Mouse (Mus musculus) liver, adult 2 months (tissue): ENCODE results near the gene Zbtb24. TPM values are rescaled to one million over a fixed set of nuclear protein-coding genes. Genes with fewer than 3 reads are reported as not detected.
A peak's percentile ranks its signal among the peaks of the same experiment; 100 is the strongest.

Experiments
- DNase-seq: peaks from one replicate; pipeline ENCODE4 v3.0.0-alpha.2; 2011; ENCODE audit warnings: low read depth, low spot score; ENCODE audit errors: extremely low read depth
- H3K27ac ChIP-seq: fragments of 200-500 bp; replicated peaks from 2 replicates; pipeline ENCODE4 v1.5.1; 2012; ENCODE audit warnings: low read depth, mild to moderate bottlenecking, control low read depth, inconsistent platforms, low read length; ENCODE audit not compliant: insufficient read depth
- H3K27me3 ChIP-seq: fragments of 200-500 bp; 2 replicates; pipeline ENCODE4 v1.6.1; 2012; ENCODE audit warnings: mild to moderate bottlenecking, moderate library complexity, low read length, inconsistent platforms; ENCODE audit not compliant: control insufficient read depth, insufficient read depth
- H3K36me3 ChIP-seq: fragments of 200-500 bp; 2 replicates; pipeline ENCODE4 v1.6.1; 2012; ENCODE audit warnings: low read length, inconsistent platforms; ENCODE audit not compliant: control insufficient read depth, insufficient read depth
- H3K4me1 ChIP-seq: fragments of 200-500 bp; 2 replicates; pipeline ENCODE4 v1.6.1; 2011; ENCODE audit warnings: low read length; ENCODE audit not compliant: control insufficient read depth, insufficient read depth
- H3K4me3 ChIP-seq: fragments of 200-500 bp; 2 replicates; pipeline ENCODE4 v1.5.1; 2011; ENCODE audit warnings: low read depth, mild to moderate bottlenecking, control low read depth, low read length, moderate library complexity; ENCODE audit not compliant: insufficient read depth
- H3K79me2 ChIP-seq: fragments of 200-500 bp; 2 replicates; pipeline ENCODE4 v1.6.1; 2012; ENCODE audit warnings: inconsistent platforms, mild to moderate bottlenecking, low read length, moderate library complexity; ENCODE audit not compliant: control insufficient read depth, insufficient read depth
- H3K9ac ChIP-seq: fragments of 200-500 bp; 2 replicates; pipeline ENCODE4 v1.6.1; 2012; ENCODE audit warnings: low read depth, mild to moderate bottlenecking, control low read depth, inconsistent platforms, low read length
- CTCF ChIP-seq: fragments of 200-500 bp; IDR thresholded peaks from 2 replicates; pipeline ENCODE4 v1.5.1; 2011; ENCODE audit warnings: low read depth, low read length, control low read depth
- POLR2A ChIP-seq: fragments of 200-500 bp; IDR thresholded peaks from 2 replicates; pipeline ENCODE4 v1.6.1; 2011; ENCODE audit warnings: low read length, control low read depth; ENCODE audit not compliant: insufficient read depth; ENCODE audit errors: extremely low read depth
- WGBS: fragments of 180-500 bp; shearing (Covaris S2); methylation state at CpG from one replicate; pipeline ENCODE4 v1.1.7; 2018; 5-methylcytosine and 5-hydroxymethylcytosine counted together
- polyA plus RNA-seq: library from polyadenylated mRNA; depleted of rRNA; stranded (reverse); fragments of >200 nt; gene quantifications from 2 replicates; pipeline ENCODE4 v1.2.3, GENCODE M21; 2012
- total RNA-seq: library from RNA; depleted of rRNA; stranded (reverse); fragments of >200 nt; gene quantifications from 2 replicates; pipeline ENCODE4 v1.2.3, GENCODE M21; 2014

Zbtb24 gene
- total and polyA plus RNA-seq, 2 experiments, result 10.5 to 10.6 TPM

- peak overlapping the region; percentile 88 for H3K27ac ChIP-seq
- peaks cover 3% of the 10 kb centered on the region; the same call in 1 of the 2 replicates for H3K79me2 ChIP-seq
- peak overlapping the region; percentile 33; the same call in 1 of the 2 replicates for H3K9ac ChIP-seq
- 8% methylated on average over 8 of the region's 8 CpGs for WGBS
- H3K4me3 ChIP-seq, result peak overlapping the region; percentile 87
- TF ChIP-seq CTCF, result peak; percentile 44
- TF ChIP-seq POLR2A, result no peak
- H3K4me1 ChIP-seq, result peaks cover 14% of the 10 kb centered on the region
- H3K27me3 ChIP-seq, result no peaks in the 10 kb centered on the region
- peak; percentile 78 for DNase-seq
- peaks cover 7% of the 10 kb centered on the region for H3K36me3 ChIP-seq
Observed at GRCm38 (mm10) chr10:41489294-41489693, 39.1 kb downstream of the Zbtb24 start.

DNA sequence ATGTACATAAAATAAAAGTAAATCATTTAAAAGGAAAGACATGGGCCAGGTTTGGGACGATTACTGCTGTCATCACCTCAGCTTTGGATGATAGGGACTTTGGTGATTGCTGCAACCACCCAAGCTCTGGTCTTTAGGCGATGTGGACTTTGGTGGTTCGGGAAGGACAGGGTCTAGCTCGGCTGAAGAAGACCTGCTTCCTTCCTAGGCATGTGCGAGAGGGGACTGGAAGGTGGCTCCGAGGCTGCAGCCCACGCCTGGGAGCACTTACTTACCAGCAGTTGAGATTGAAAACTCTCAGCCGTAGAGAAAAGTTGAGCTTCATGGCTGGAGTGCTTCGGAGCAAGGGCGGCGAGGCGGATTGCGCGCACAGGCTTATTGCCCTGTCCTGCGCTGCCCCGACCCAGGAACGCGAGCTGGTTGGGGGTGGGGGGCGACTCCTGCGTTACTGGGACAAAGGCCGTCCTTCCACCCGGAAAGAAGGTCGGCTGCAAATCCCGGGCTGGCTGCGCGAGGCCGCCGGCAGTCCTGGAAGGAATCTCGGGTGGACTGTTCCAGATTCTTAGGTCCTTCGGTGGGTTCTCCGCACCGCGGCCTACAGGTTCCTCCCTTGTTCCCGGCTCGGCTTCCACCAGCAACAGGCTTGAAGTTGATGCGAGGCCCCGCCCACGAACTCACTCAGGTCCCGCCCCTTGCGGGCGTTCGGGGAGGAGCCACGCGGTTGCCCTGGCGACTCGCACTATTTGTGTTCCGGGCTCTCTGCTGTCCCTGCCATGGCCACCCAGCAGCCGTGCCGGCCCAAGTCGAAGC lies 39.7 kb downstream of the Zbtb24 start, which contains the start of the genes Smpd2 and Ppil6:
Gene Smpd2, minus strand, starts transcription at position 662 of the 810 bp plus-strand sequence.
Gene Ppil6, plus strand, starts transcription at position 732 of the 810 bp plus-strand sequence.
- Histone ChIP-seq H3K9ac (peak within 1 kb of the TSS; percentile 83), H3K27ac (peak within 1 kb of the TSS; percentile 88), H3K4me1 (peaks cover 14% of the 10 kb centered on the region), H3K27me3 (no peaks in the 10 kb centered on the region), H3K36me3 (peaks cover 7% of the 10 kb centered on the region), H3K79me2 (peaks cover 3% of the 10 kb centered on the region; the same call in 1 of the 2 replicates), H3K4me3 (peak within 1 kb of the TSS; percentile 87)
- peak; percentile 79 for DNase-seq
- WGBS, result under 1% methylated on average over 50 of the region's 50 CpGs
- TF ChIP-seq CTCF, result no peak
- peak; percentile 81 for TF ChIP-seq POLR2A

DNA sequence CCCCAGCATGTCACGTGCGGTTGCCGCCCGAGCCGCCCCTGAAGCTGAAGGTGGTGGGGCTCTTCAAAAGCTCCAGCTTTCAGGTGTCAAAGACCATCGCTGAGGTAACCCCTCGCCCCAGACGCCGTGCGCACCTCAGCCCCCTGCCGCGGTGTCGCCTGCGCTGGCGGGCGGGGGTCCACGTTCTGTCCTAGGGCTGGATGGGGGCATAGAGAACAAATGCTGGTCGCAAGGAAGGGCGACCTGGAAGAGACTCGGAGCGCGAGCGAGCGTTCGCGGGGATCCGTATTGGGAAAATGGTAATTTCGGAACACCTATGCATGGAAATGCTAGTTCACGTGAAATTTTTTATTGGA lies 40.3 kb downstream of the Zbtb24 start:
- peaks cover 3% of the 10 kb centered on the region; the same call in 1 of the 2 replicates for H3K79me2 ChIP-seq
- peak overlapping the region; percentile 75 for H3K9ac ChIP-seq
- H3K4me1 ChIP-seq, result peaks cover 14% of the 10 kb centered on the region
- WGBS, result under 1% methylated on average over 29 of the region's 29 CpGs
- H3K4me3 ChIP-seq, result peak overlapping the region; percentile 87
- H3K27me3 ChIP-seq, result no peaks in the 10 kb centered on the region
- TF ChIP-seq POLR2A, result no peak
- DNase-seq, result no peak
- peaks cover 7% of the 10 kb centered on the region for H3K36me3 ChIP-seq
- no peak overlapping the region for H3K27ac ChIP-seq

DNA sequence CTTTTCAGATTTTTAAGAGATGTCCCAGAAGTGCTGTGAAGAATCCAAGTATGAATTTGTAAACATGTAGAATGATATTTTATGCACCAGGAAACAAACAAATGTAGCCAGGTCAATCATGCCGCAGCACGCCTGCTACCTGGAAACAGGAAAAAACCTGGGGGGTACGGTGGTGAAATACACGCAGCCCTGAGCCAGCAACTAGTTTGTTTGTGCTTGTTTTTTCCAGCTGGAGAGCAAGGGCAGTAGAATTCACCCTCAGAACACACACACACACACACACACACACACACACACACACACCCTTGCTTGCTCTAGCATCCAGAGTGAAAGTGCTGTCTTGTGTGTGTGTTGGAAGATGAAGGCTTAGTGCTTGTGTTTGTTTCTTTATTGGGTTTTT lies 40.9 kb downstream of the Zbtb24 start:
- Histone ChIP-seq H3K27me3 (no peaks in the 10 kb centered on the region), H3K4me1 (peaks cover 14% of the 10 kb centered on the region), H3K36me3 (peaks cover 7% of the 10 kb centered on the region), H3K9ac (no peak overlapping the region), H3K4me3 (no peak overlapping the region), H3K27ac (no peak overlapping the region), H3K79me2 (peaks cover 3% of the 10 kb centered on the region; the same call in 1 of the 2 replicates)
- DNase-seq, result peak; percentile 45
- TF ChIP-seq CTCF, result no peak
- no peak for TF ChIP-seq POLR2A
- 10% methylated on average over 4 of the region's 4 CpGs for WGBS

DNA sequence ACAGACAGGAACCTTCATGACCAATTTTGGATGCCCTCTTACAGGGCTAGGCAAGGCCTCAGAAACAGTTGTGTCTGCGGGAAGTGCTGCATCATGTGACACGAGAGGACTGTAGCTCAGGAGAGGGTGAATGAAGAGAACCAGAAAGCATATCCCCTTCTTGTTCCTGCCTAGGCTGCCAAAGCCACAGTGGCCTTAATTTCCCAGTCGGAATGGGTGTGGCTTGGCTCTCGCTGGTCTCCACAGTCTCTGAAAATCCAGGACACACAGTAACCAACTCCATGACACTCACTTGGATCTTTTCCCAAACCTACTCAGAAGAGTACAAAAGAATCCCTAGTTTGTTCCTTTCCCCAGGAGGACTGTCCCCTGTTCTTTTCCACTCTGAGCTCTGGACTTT lies 50.8 kb downstream of the Zbtb24 start:
- no peaks in the 10 kb centered on the region for H3K79me2 ChIP-seq
- H3K9ac ChIP-seq, result no peak overlapping the region
- no peak overlapping the region for H3K4me3 ChIP-seq
- 25% methylated on average over 4 of the region's 4 CpGs for WGBS
- H3K36me3 ChIP-seq, result no peaks in the 10 kb centered on the region
- no peak for TF ChIP-seq CTCF
- no peak for TF ChIP-seq POLR2A
- no peak overlapping the region for H3K27ac ChIP-seq
- H3K4me1 ChIP-seq, result peaks cover 4% of the 10 kb centered on the region; the same call in 1 of the 2 replicates
- no peaks in the 10 kb centered on the region for H3K27me3 ChIP-seq
- peak; percentile 92 for DNase-seq

- 86% methylated on average over 1 of the region's 1 CpGs for WGBS
- H3K4me3 ChIP-seq, result no peak overlapping the region
- TF ChIP-seq POLR2A, result no peak
- TF ChIP-seq CTCF, result no peak
- no peak for DNase-seq
- peaks cover 4% of the 10 kb centered on the region; the same call in 1 of the 2 replicates for H3K4me1 ChIP-seq
- H3K36me3 ChIP-seq, result no peaks in the 10 kb centered on the region
- H3K27me3 ChIP-seq, result no peaks in the 10 kb centered on the region
- H3K9ac ChIP-seq, result no peak overlapping the region
- no peak overlapping the region for H3K27ac ChIP-seq
- H3K79me2 ChIP-seq, result no peaks in the 10 kb centered on the region
Observed at GRCm38 (mm10) chr10:41504996-41505395, 54.8 kb downstream of the Zbtb24 start.
